Mouse (Mus musculus) embryonic fibroblast, embryonic 13.5 days (primary cell): ENCODE results near the gene Ttyh1.

Experiments
- CTCF ChIP-seq: IDR thresholded peaks from 2 replicates; pipeline ENCODE4 v1.5.1; 2011; ENCODE audit warnings: mild to moderate bottlenecking, control low read depth, low read length, moderate library complexity, borderline replicate concordance; ENCODE audit not compliant: insufficient read depth
- POLR2A ChIP-seq: IDR thresholded peaks from 2 replicates; pipeline ENCODE4 v1.6.1; 2011; ENCODE audit warnings: low read depth, mild to moderate bottlenecking, control low read depth, low read length, moderate library complexity

- no peak for TF ChIP-seq CTCF
- no peak; the same call in 1 of the 2 replicates for TF ChIP-seq POLR2A
These were observed 44.4 kb downstream of the Ttyh1 start for GRCm38 (mm10) chr7:4163571-4164072.
